Mouse (Mus musculus): Measurements from ENCODE around the gene Ldhal6b. TPM values are rescaled to one million over a fixed set of nuclear protein-coding genes. Genes with fewer than 3 reads are reported as not detected.

Gene Ldhal6b
- polyA plus RNA-seq, 1 experiment from 2014 or later, result not detected

Small RNA genes within 50 kb of the gene (microRNA-seq; reads per million reads assigned to microRNA genes)
- gene Gm22475 (ENCODE audit: insufficient number of aligned reads), result not detected

Other genes with a start within 250 kb of the Ldhal6b start
- gene Tmem242, start 21.5 kb upstream of the Ldhal6b start, polyA plus RNA-seq (2014; fragmentation: Nextera tagmentation; extraction: Ambion mirVana), result 140 and 141 TPM in 2 replicates
- 2.3 and 2.4 TPM in 2 replicates for gene Zdhhc14, start 73.8 kb upstream of the Ldhal6b start, polyA plus RNA-seq (2014; fragmentation: Nextera tagmentation; extraction: Ambion mirVana)